In genomic region chr4:95684522-95685080, GRCm38 (mm10) we compare ENCODE assay signal across 8 mouse cellular contexts.
DNase-seq lines count a peak whose midpoint lies in the region; ATAC-seq and TF ChIP-seq lines count a peak whose summit lies in the region.

No protein-coding gene starts in this region.

- peak; percentile 22 for DNase-seq in adrenal gland, postnatal 14 days
- no peak for DNase-seq in adrenal gland, adult 18-20 months (ENCODE audit: low spot score in 2 of 2)
- DNase-seq in kidney, adult 2 months, result peak; percentile 62
- no peak for DNase-seq in urinary bladder, postnatal 36 days (ENCODE audit: low spot score in 2 of 2)
- no peak for DNase-seq in layer of hippocampus, postnatal 25 days (ENCODE audit: extremely low spot score in 1 of 2, low spot score in 1 of 2)
- DNase-seq in urinary bladder, postnatal 14 days (ENCODE audit: low spot score), result no peak

- H3K36me3 ChIP-seq in embryonic facial prominence, embryonic 13.5 days, result no peaks in the 10 kb centered on the region
- no peaks in the 10 kb centered on the region for H3K36me3 ChIP-seq in kidney, adult 2 months (ENCODE audit: control insufficient read depth, insufficient read depth, low read length)
- H3K36me3 ChIP-seq in neural tube, embryonic 12.5 days, result no peaks in the 10 kb centered on the region

- no peak overlapping the region for H3K4me2 ChIP-seq in embryonic facial prominence, embryonic 13.5 days
- H3K4me2 ChIP-seq in neural tube, embryonic 12.5 days (replicated peaks), result peak overlapping the region; percentile 24; the same call in 1 of the 2 replicates

- TF ChIP-seq POLR2A in kidney, adult 2 months (IDR thresholded peaks at IDR 0.05; ENCODE audit: low read depth, low read length), result no peak

- no peak for TF ChIP-seq CTCF in kidney, adult 2 months (conservative IDR thresholded peaks at IDR 0.05; ENCODE audit: insufficient read depth, insufficient read length, low read depth, low read length)

- no peaks in the 10 kb centered on the region for H3K27me3 ChIP-seq in embryonic facial prominence, embryonic 13.5 days
- H3K27me3 ChIP-seq in kidney, adult 2 months (replicated peaks; ENCODE audit: control insufficient read depth, insufficient read depth, low read length), result no peaks in the 10 kb centered on the region
- H3K27me3 ChIP-seq in neural tube, embryonic 12.5 days (replicated peaks), result no peaks in the 10 kb centered on the region

- no peak overlapping the region for H3K9ac ChIP-seq in embryonic facial prominence, embryonic 13.5 days
- H3K9ac ChIP-seq in neural tube, embryonic 12.5 days, result no peak overlapping the region

- H3K27ac ChIP-seq in embryonic facial prominence, embryonic 13.5 days, result peak overlapping the region; percentile 51; the same call in 1 of the 2 replicates
- H3K27ac ChIP-seq in kidney, adult 2 months (ENCODE audit: insufficient read depth, low read depth, low read length), result no peak overlapping the region
- H3K27ac ChIP-seq in neural tube, embryonic 12.5 days, result 0 out of 2 replicates have a peak overlapping the region, but pooled peaks have one; percentile 5

- no peak overlapping the region for H3K4me3 ChIP-seq in embryonic facial prominence, embryonic 13.5 days
- no peak overlapping the region for H3K4me3 ChIP-seq in kidney, adult 2 months (ENCODE audit: insufficient read depth, low read depth, low read length)
- no peak overlapping the region for H3K4me3 ChIP-seq in neural tube, embryonic 12.5 days

- 15% methylated on average over 4 of the region's 4 CpGs for WGBS in embryonic facial prominence, embryonic 13.5 days
- 41% methylated on average over 4 of the region's 4 CpGs for WGBS in kidney, adult 2 months
- 3% methylated on average over 4 of the region's 4 CpGs for WGBS in neural tube, embryonic 12.5 days

- H3K9me3 ChIP-seq in embryonic facial prominence, embryonic 13.5 days, result no peaks in the 10 kb centered on the region
- no peaks in the 10 kb centered on the region for H3K9me3 ChIP-seq in neural tube, embryonic 12.5 days

- peak; percentile 72; the same call in 1 of the 2 replicates for ATAC-seq in embryonic facial prominence, embryonic 13.5 days (ENCODE audit: insufficient number of reproducible peaks, insufficient read depth, low FRiP score, low TSS enrichment, low read depth)
- ATAC-seq in neural tube, embryonic 12.5 days (ENCODE audit: low FRiP score, low read depth), result peak; percentile 90

- H3K4me1 ChIP-seq in embryonic facial prominence, embryonic 13.5 days, result peaks cover 21% of the 10 kb centered on the region
- no peaks in the 10 kb centered on the region; the same call in 1 of the 2 replicates for H3K4me1 ChIP-seq in kidney, adult 2 months (ENCODE audit: control insufficient read depth, insufficient read depth, low read length)
- peaks cover 13% of the 10 kb centered on the region for H3K4me1 ChIP-seq in neural tube, embryonic 12.5 days

Comparison
In these comparisons a context has a peak if more than half of its experiments do, and no peak if none do; other contexts are left out.
1. DNase-seq: peak in adrenal gland, postnatal 14 days (single experiment) and kidney, adult 2 months (single experiment); none in adrenal gland, adult 18-20 months (0 of 2), urinary bladder, postnatal 36 days (0 of 2), layer of hippocampus, postnatal 25 days (0 of 2) and urinary bladder, postnatal 14 days (single experiment).